Mouse (Mus musculus) heart, adult 11 months (tissue): ENCODE data around the gene Kcnj11.

ENCODE experiments used
- DNase-seq: peaks from one replicate; pipeline ENCODE4 v3.0.0; 2022

Gene Kcnj11

DNA sequence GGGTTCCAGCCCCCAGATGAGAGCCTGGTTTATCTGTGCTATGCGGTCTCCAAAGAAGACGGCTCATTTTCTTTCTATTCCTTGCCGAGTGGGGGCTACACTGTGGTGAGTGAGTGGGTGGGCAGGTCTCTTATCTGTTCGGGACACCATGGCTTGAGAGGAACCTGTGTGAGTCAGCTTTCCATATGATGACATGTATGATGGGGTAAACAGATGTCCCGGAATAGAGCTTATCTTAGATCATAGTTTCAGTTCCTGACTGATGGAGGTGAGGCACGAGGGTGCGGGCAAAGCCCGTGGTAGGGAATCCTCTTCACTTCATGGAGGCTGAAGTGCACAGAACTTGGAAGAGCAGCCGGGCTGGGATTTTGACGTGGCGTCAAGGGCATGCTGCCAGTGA is 54.7 kb downstream of the Kcnj11 start:
- no peak for DNase-seq

DNA sequence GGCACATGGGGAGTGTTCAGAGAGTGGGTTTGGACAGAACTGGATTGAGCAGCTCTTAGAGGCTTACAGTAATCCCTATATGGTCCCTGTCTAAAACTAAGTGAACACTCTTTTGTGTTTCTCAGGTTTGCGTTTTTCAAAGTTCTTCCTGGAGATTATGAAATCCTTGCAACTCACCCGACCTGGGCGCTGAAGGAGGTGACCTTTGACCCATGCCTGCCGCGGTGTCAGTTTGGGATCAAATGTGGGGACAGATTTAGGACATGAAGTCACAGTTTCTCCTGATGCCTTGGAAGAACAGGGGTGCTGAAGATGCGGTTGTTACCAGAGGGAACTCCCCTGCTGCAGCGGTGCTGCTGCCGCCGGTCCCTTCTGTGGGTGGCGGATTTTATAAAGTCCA is 56.5 kb downstream of the Kcnj11 start:
- DNase-seq, result no peak
